Mouse (Mus musculus): ENCODE measurements around the gene Rph3al. TPM values are rescaled to one million over a fixed set of nuclear protein-coding genes. Genes with fewer than 3 reads are reported as not detected.

The Rph3al gene
- total RNA-seq (2015; ENCODE audit: low replicate concordance) (5.6 and 11.1 TPM in 2 replicates), total RNA-seq (2017; ENCODE audit: low replicate concordance) (7.5 and 10.3 TPM in 2 replicates)

DNA sequence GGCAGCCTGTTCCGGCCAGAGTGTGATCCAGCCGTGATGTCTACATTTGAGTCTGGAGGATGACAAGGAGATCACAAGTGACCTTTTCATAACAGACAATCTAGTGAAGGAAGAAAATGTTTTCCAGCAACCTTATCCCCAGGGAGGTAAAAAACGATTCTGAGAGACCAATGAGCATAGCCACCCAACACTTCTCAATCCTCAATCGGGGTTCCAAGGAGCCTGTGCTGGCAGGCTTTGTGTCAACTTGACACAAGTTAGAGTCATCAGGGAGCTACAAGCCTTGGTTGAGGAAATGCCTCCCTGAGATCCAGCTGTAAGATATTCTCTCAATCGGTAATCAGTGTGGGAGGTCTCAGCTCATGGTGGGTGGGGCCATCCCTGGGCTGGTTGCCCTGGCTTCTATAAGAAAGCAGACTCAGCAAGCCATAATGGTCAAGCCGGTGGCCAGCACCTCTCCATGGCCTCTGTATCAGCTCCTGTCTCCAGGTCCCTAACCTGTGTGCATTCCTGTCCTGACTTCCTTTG, at the start of gene Rph3al:
TSS of gene Rph3al (minus strand) at position 51 of the 528 bp plus-strand sequence.
- no peak for ATAC-seq (replicated peaks; ENCODE audit: low FRiP score, poor library complexity, severe bottlenecking)

DNA sequence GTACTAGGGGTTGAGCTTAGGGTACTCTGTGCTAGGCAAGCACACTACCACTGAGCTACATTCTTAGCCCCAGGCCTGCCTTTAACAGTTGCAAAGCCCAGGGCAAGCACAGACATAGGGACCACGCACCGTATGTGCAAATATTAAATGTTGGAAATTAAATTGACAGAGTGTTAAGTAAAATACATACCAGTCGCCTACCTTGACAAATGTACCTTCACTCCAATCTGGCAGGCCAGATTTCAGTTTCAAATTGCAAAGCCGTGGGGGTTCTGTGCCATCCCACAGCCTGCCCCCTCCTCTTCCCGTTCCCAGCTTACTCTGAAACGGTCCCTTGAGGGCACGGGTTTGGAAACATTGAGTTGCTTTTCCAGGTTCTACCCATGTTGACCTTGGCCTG, 47.7 kb upstream of the Rph3al start:
- ATAC-seq (replicated peaks; ENCODE audit: low FRiP score, poor library complexity, severe bottlenecking), result no peak

DNA sequence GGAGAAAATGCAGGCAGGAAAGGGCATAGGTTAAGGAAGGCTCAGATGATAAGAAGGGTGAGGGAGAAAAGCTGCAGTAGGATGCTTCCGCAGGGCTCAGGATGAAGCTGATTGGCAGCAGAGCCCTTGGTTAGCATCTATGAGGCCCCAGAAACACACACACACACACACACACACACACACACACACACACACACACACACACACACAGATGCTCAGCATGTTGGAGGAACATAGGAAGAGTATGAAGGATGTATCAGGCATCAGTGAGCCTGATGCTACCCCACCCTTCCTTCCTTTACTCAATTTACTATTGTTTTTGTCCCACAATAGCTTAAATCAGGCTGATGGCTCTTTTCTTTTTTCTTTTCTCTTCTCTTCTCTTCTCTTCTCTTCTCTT, 46.4 kb upstream of the Rph3al start:
- no peak for ATAC-seq (replicated peaks; ENCODE audit: low FRiP score, poor library complexity, severe bottlenecking)

DNA sequence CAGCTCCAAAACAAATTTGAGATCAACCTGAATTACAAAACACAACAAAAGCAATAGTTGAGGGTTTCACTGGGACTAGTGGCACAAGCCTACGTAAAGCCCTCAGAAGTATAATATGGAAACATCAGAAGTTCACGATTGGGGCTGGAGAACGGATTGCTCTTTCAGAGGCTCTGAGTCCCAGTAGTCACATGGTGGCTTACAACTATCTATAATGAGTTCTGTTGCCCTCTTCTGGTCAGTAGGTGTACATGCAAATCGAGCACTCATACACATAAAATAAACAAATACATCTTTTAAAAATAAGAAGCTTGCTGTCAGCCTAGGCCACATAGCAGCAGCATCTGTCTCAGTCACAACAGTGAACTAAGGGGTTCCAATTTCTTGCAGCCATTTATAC, 45.0 kb upstream of the Rph3al start:
- ATAC-seq (replicated peaks; ENCODE audit: low FRiP score, poor library complexity, severe bottlenecking), result peak; percentile 76

DNA sequence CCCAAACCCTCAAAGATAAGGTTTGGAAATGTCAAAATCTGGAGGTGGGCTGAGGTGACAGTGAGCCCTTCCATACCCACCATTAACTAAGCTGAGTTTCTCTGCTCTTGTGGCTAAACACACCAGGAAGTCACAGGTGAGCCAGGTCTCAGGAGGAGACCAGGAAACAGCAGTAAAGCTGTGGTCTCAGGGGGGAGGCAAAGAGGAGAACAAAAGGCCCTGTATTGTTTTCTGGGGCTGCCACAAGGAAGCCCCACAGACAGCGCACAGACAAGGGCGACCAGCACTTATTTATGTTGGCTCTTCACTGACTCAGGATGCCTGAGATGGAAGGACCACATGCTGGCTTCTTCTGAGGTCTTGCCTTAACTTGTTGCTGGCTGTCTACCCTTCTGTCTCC, 42.2 kb upstream of the Rph3al start:
- no peak for ATAC-seq (replicated peaks; ENCODE audit: low FRiP score, poor library complexity, severe bottlenecking)

DNA sequence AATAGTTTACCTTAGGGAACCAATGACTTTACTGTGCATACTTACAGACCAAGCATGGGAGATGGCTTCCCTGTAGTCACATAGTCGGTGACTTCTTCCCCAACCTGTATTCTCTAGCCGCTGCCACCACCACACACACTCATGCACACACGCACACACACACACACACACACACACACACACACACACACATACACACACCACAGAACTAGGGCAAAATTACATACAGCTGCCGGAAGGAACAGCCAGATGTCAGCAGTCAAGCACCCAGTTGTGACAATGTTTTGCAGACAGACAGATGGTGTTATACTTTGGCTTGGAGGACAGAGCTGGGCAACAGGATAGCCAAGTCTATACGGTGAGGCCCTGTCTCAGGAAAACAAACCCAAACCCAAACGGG, 39.8 kb upstream of the Rph3al start:
- no peak for ATAC-seq (replicated peaks; ENCODE audit: low FRiP score, poor library complexity, severe bottlenecking)

DNA sequence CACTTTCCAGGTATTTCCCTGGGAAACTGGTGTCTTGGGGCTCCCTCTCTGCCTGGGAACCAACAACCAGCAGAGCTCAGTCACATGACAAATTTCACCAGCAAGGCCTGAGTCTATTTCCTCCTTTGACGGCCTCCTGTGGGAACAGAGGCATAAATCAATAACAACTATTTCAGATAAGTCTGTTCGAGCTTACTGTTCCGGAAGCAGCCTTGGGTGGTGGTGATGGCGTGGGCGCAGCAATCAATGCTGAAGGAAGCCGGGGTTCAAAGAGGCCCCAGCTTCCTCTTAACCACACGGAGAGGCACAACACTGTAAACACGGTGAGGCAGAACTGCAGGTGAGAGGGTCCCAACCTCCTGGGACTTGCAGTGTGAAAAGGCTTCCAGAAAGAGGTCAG, 38.5 kb upstream of the Rph3al start:
- no peak for ATAC-seq (replicated peaks; ENCODE audit: low FRiP score, poor library complexity, severe bottlenecking)

DNA sequence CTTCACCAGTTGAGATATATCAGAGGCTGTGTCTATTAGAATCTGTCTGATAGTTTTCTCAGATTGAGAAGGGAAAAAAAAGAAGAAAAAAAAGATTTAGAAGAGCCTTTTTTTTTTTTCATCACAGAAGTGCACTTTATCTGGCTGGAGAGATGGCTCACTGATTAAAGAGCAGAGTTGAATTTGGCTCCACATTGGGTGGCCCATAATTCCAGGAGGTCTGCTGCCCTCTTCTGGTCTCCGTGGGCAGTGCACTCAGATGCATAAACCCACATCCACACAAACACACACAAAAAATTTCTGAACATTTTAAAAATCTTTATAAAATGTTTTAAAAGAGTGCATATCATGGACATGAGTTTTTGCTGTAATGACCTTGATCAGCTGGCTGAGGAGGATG, 35.8 kb upstream of the Rph3al start:
- ATAC-seq (replicated peaks; ENCODE audit: low FRiP score, poor library complexity, severe bottlenecking), result no peak

DNA sequence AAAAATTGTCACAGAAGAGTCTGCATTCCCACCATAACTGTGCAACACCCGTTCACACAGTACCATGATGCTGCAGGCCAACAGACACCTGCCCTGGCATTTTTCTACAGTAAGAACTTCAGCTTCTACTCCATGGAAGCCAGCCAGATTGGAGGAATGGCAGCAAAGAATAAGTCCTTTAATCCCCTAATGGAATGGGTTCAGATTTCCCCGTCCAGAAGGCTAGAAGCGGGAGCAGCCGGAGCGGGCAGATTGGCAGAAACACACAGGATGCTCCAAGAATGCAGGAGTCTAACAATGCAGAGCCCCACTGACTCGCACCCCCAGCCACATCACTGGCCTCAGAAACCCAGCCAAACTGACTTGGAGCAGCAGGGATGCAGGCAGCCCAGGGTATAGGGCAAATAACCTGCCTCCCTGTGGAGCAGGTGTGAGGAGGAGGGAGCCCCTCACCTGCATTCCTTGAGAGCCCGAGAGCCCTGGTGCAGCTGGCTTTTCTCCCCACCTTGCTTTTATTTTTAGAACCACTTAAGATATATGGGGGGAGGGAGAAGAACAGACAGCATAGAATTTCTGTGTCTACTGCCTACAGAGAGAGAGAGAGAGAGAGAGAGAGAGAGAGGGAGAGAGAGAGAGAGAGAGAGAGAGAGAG, 34.8 kb upstream of the Rph3al start:
- ATAC-seq (replicated peaks; ENCODE audit: low FRiP score, poor library complexity, severe bottlenecking), result no peak

DNA sequence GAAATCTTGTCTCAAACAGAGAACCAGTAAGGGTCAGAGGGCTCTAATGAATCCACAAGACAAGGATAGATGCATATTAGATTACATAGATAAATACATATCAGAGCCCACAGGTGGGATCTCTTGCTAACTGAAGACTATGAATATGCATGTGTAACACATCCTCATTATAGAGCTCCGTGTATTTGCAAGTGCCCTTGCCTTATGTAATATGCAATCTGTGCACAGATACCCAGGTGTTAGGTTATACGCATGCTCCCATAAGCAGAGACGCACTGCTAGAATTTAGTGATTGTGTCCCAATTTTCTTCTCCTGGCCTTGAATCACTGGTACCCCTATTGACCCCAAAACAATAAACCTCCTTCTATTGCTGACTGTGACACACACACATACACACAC, 34.0 kb upstream of the Rph3al start:
- no peak for ATAC-seq (replicated peaks; ENCODE audit: low FRiP score, poor library complexity, severe bottlenecking)

DNA sequence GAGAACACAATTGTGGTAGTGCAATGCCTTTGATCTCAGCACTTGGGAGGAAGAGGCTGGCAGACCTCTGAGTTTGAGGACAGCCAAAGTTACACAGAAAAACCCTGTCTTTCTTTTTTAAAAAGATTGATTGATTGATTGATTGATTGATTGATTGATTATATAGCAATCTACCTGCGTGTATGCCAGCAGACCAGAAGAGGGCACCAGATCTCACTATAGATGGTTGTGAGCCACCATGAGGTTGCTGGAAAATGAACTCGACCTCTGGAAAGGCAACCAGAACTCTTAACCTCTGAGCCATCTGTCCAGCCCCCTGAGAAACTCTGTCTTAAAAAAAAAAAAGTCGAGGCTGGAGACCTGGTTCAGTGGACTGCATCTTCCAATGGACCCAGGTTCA, 32.4 kb upstream of the Rph3al start:
- ATAC-seq (replicated peaks; ENCODE audit: low FRiP score, poor library complexity, severe bottlenecking), result no peak

DNA sequence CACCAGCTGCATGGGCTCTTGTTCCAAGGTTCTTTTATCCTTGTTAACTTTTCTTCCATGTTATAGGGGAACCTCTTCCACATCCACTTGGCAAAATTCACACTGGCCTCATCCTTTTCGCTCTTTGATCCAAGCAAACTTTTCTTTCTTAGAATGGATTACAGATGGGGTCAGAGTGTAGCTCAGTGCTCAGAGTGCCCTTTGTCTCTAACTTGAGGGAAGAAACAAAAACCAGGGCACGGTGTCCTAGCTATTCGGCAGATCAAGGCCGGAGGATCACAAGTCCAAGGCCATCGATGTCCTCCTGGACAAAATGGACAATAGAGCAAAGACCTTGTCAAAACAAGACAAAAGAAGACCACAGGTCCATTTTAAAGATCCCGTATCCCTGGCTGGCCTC, 30.5 kb upstream of the Rph3al start:
- ATAC-seq (replicated peaks; ENCODE audit: low FRiP score, poor library complexity, severe bottlenecking), result no peak

DNA sequence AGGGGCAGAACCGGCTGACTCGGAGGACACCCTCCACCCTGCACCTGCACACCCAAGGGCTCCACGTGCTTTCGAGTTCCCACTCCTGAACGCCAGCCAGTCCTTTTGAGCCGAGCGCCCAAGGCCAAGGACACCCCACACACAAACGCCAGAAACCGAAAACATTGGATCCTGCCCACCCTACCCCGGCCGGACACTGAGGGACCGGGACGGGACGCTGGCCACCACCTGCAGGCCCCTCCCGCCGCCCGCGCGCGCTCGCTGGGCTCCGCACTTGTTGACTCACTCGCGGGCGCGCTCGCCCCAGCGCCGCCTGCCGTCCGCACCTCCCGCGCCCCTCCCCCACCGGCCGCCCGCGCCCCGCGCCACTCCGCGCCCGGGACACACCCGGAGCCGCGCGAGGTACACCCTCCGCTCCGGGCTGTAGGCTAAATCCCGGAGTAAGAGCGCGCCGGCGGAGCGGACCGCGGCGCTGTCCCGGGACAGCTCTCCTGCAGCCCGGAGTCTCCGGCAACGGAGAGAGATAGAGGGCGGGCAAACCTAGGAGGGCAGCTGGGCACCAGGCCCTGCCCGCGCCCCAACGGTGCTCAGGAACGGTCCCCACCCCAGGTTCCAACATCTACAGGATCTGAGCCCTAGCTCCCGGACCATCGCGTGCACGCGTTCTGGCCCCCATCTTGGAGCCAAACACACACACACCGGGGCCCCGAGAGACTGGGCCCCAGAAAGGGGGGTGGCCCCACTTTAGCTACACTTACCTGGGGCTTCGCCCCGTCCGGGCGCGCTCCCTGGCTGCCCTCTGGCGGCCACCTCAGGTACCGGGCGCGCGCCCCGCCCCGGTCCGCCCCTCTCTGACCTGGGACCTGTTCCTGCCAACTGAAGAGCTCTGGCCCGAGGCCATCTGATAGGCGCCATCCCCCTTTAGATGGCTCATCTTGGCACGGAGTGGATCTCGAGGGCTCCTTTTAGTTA, 28.5 kb upstream of the Rph3al start:
- ATAC-seq (replicated peaks; ENCODE audit: low FRiP score, poor library complexity, severe bottlenecking), result peak; percentile 81

DNA sequence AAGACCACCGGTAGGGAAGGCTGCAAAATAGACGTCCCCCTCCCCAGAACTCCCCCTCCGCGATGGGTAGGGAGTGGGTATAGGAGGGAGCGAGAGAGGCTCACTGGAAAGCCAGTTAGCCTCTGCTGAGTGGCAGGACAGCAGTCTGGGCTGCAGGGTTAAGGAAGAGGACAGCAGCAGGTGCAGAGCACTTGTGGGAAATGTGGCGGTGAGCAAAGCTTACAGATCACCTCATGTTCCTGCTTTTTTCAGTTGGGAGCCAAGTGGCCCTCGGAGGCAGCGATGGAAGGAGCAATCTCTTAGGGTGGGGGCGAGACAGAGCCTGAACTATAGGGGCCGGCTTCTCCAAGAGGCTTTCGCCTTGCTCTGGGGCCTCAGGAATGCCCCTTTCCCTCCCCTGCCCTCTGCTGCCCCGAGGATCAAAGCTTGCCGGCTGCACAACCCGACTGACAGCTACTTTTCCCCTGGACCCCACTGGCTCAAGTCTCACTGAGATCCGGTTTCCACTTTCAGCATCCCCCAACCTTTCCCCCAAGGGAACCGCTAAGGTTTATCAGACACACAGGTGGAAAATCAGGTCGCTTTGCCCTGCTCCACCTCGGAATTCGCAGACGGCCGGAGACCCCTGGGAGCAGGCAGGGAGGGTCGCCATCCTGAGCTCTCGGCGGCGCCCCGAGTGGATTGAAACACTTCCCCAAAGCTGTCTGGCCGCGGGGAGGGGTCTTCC, 27.6 kb upstream of the Rph3al start:
- no peak for ATAC-seq (replicated peaks; ENCODE audit: low FRiP score, poor library complexity, severe bottlenecking)

DNA sequence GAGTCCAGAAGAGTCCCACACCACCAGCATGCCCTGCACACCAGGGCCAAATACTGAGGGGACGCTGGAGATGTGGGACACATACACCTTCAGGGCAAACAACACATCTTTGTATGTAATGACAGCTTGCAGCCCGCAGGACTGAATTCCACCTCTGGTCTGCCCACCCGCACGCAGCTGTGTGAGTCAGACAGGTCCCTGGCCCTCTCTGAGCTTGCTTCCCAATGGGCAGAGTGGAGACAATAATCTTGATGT, 26.2 kb upstream of the Rph3al start:
- ATAC-seq (replicated peaks; ENCODE audit: low FRiP score, poor library complexity, severe bottlenecking), result no peak

DNA sequence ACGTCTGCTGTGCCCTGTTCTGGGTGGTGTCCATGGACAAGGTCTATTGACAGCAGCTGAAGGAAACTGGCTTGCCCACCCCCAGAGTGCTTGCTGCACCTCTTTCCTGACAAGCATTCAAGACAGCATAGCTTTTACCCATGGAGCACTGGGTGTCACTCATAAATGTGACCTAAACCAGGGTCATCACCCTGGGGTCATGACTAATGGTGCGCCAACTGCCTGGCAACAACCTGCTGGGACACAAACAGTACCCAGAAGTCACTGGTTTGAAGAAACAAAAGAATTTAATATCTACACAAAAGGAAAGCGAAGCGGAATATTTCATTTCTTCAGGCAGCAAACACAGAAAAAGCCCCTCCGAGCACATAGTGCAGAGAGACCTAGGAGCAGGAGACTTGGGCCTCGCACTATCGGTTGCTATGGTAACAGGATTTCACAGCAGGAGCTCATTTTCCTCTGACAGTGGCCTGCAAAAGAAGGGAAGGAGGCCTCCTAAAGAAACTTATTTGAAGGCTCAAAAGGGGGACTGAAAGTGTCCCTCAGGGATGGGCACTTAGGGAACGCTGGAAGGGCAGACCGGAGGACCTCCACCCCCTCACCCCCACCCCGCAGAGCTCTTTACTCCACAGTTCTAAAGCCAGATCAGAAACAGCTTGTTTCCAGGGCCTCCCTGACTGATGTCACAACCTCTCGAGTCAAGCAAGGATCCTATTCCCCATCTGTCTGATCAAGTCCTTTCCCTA, 25.7 kb upstream of the Rph3al start:
- no peak for ATAC-seq (replicated peaks; ENCODE audit: low FRiP score, poor library complexity, severe bottlenecking)

DNA sequence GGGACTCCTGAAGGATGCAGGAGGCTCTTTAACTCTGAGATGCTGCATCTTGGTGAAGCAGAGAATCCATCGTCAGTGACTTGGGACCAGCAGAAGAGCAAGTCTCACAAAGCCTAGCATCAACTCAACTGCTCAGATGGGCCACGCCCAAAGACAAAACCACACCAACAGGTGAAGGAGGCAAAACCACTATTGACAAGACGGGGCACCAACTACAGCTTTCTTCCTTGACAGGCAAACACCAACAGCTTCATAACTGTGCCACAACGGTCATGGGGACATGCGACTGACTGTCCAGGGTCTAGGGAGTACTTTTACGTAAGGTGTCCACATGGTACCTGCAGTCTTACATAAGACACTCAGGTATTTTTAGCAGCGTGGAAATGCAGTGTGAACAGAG, 23.6 kb upstream of the Rph3al start:
- no peak for ATAC-seq (replicated peaks; ENCODE audit: low FRiP score, poor library complexity, severe bottlenecking)

DNA sequence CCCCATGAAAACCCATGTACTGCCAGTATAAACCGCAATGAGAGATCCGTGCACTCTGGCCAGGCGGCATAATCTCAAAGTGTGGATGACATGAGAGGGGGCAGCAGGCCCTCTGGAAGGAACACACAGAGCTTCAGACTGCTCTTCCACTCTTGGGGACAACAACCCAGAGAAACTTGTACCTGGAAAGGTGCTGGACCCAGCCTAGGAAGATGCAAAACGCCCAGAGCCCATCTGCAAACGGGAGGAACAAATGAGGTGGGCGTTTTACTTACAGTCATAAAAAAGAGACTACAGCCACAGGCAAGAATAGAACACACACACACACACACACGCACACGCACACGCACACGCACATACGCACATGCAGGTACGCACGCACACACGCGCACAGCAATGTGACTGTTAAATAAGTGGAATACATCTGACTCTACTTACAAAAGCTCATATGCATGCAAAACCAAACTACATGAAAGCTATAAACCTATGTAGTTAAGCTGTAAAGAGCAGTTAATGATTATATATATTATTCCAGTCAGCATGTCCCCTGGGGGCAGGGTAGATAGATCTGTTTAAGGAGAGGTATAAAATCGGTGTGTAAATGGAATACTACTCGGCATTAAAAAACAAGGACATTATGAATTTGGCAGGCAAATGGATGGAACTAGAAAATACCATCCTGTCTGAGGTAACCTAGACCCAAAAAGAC, 19.0 kb upstream of the Rph3al start:
- ATAC-seq (replicated peaks; ENCODE audit: low FRiP score, poor library complexity, severe bottlenecking), result no peak

DNA sequence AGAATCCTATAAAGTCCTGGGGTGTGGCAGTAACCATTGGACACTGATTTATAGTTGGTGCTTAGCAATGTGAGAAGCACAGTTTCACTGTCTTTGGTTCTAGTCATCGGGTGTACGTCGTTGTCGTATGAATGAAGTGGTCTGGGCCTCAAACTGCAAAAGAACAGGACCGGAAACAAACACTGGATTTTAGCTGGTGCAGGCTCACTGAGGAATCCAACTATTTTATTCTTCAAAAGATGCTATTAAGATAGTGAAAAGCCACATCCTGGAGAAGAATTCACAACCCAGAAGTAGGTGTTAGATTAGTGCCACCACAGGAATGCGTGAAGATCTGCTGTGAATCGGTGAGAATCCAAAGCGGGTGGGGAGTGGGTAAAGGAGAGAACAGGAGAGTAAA, 18.4 kb upstream of the Rph3al start:
- ATAC-seq (replicated peaks; ENCODE audit: low FRiP score, poor library complexity, severe bottlenecking), result no peak
